8 mouse cellular contexts compared by ENCODE assay signal in genomic region chr1:183439036-183439435, GRCm38 (mm10). TPM values are rescaled to one million over a fixed set of nuclear protein-coding genes. Genes with fewer than 3 reads are reported as not detected.
A peak's percentile ranks its signal among the peaks of the same experiment; 100 is the strongest.
DNase-seq lines count a peak whose midpoint lies in the region; ATAC-seq and TF ChIP-seq lines count a peak whose summit lies in the region.

No protein-coding gene starts in this region.

- H3K9ac ChIP-seq in forebrain, embryonic 11.5 days (ENCODE audit: low read length), result no peak overlapping the region
- no peak overlapping the region for H3K9ac ChIP-seq in forebrain, embryonic 16.5 days (replicated peaks; ENCODE audit: low read depth, low read length)
- peak overlapping the region; percentile 45 for H3K9ac ChIP-seq in heart, adult 2 months (ENCODE audit: low read depth, low read length)
- peak overlapping the region; percentile 25 for H3K9ac ChIP-seq in kidney, embryonic 14.5 days (ENCODE audit: low read depth, low read length)
- no peak overlapping the region; the same call in 1 of the 2 replicates for H3K9ac ChIP-seq in limb, embryonic 13.5 days
- no peak overlapping the region for H3K9ac ChIP-seq in midbrain, postnatal 0 days (replicated peaks; ENCODE audit: low read length, poor library complexity, severe bottlenecking)

- no peaks in the 10 kb centered on the region for H3K79me2 ChIP-seq in heart, adult 2 months (replicated peaks; ENCODE audit: control insufficient read depth, insufficient read depth, low read length)

- H3K4me2 ChIP-seq in forebrain, embryonic 11.5 days (ENCODE audit: low read depth, low read length, severe bottlenecking), result peak overlapping the region; percentile 13; the same call in 1 of the 2 replicates
- no peak overlapping the region for H3K4me2 ChIP-seq in forebrain, embryonic 16.5 days (ENCODE audit: low read length)
- peak overlapping the region; percentile 34 for H3K4me2 ChIP-seq in kidney, embryonic 14.5 days (replicated peaks; ENCODE audit: low read depth, low read length)
- peak overlapping the region; percentile 44 for H3K4me2 ChIP-seq in limb, embryonic 13.5 days (replicated peaks)
- no peak overlapping the region; the same call in 1 of the 2 replicates for H3K4me2 ChIP-seq in midbrain, postnatal 0 days (ENCODE audit: low read depth, low read length, poor library complexity, severe bottlenecking)

- no peak overlapping the region for H3K4me3 ChIP-seq in forebrain, embryonic 11.5 days (ENCODE audit: low read depth, low read length)
- no peak overlapping the region for H3K4me3 ChIP-seq in forebrain, embryonic 16.5 days (replicated peaks; ENCODE audit: low read length)
- peak overlapping the region; percentile 39; the same call in 1 of the 2 replicates for H3K4me3 ChIP-seq in heart, adult 2 months
- peak overlapping the region; percentile 16; the same call in 1 of the 2 replicates for H3K4me3 ChIP-seq in kidney, embryonic 14.5 days (ENCODE audit: low read length)
- H3K4me3 ChIP-seq in limb, embryonic 13.5 days, result 0 out of 2 replicates have a peak overlapping the region, but pooled peaks have one; percentile 10
- no peak overlapping the region for H3K4me3 ChIP-seq in midbrain, postnatal 0 days (ENCODE audit: low read depth, low read length)

- 32% methylated on average over 22 of the region's 22 CpGs for WGBS in forebrain, embryonic 11.5 days
- WGBS in forebrain, embryonic 16.5 days, result 29% methylated on average over 22 of the region's 22 CpGs
- WGBS in heart, adult 2 months, result 14% methylated on average over 22 of the region's 22 CpGs
- WGBS in kidney, embryonic 14.5 days, result 26% methylated on average over 22 of the region's 22 CpGs
- 37% methylated on average over 22 of the region's 22 CpGs for WGBS in limb, embryonic 13.5 days
- 33% methylated on average over 22 of the region's 22 CpGs for WGBS in midbrain, postnatal 0 days

- 0 out of 2 replicates have a peak, but pooled peaks have one; percentile 46 for TF ChIP-seq EP300 in heart, adult 2 months (IDR thresholded peaks at IDR 0.05; ENCODE audit: insufficient read depth, low read depth, low read length)

- peak; percentile 98 for TF ChIP-seq CTCF in heart, adult 2 months (IDR thresholded peaks at IDR 0.05)
- peak; percentile 67 for TF ChIP-seq CTCF in midbrain, postnatal 0 days (IDR thresholded peaks at IDR 0.05)

- H3K36me3 ChIP-seq in forebrain, embryonic 11.5 days (ENCODE audit: control insufficient read depth, insufficient read depth, low read length), result no peaks in the 10 kb centered on the region
- H3K36me3 ChIP-seq in forebrain, embryonic 16.5 days (ENCODE audit: control insufficient read depth, insufficient read depth), result no peaks in the 10 kb centered on the region
- H3K36me3 ChIP-seq in heart, adult 2 months (ENCODE audit: control insufficient read depth, insufficient read depth, low read length), result no peaks in the 10 kb centered on the region
- no peaks in the 10 kb centered on the region for H3K36me3 ChIP-seq in kidney, embryonic 14.5 days (ENCODE audit: control insufficient read depth, insufficient read depth, low read length)
- no peaks in the 10 kb centered on the region for H3K36me3 ChIP-seq in limb, embryonic 13.5 days
- H3K36me3 ChIP-seq in midbrain, postnatal 0 days (ENCODE audit: insufficient read depth, low read length), result no peaks in the 10 kb centered on the region
- H3K36me3 ChIP-seq in splenic B cell, adult 2 months (ENCODE audit: control insufficient read depth, insufficient read depth, low read length, poor library complexity, severe bottlenecking), result no peaks in the 10 kb centered on the region

- peak; percentile 80 for DNase-seq in forebrain, embryonic 11.5 days (ENCODE audit: low spot score)
- peak; percentile 50 for DNase-seq in embryo, embryonic 10.5 days (ENCODE audit: low spot score)
- DNase-seq in heart, adult 2 months, result peak; percentile 90
- peak; percentile 32 for DNase-seq in midbrain, postnatal 0 days (ENCODE audit: low spot score)
- peak; percentile 32 for DNase-seq in splenic B cell, adult 2 months (ENCODE audit: low read depth, low spot score)

- no peaks in the 10 kb centered on the region for H3K9me3 ChIP-seq in forebrain, embryonic 11.5 days (ENCODE audit: control insufficient read depth, low read length)
- no peaks in the 10 kb centered on the region for H3K9me3 ChIP-seq in forebrain, embryonic 16.5 days (ENCODE audit: control insufficient read depth, low read length)
- H3K9me3 ChIP-seq in kidney, embryonic 14.5 days (ENCODE audit: control insufficient read depth, low read length), result peaks cover 4% of the 10 kb centered on the region; the same call in 1 of the 2 replicates
- 0 out of 2 replicates have a peak, but pooled peaks cover 2% of the 10 kb centered on the region for H3K9me3 ChIP-seq in limb, embryonic 13.5 days
- H3K9me3 ChIP-seq in midbrain, postnatal 0 days (ENCODE audit: low read length), result no peaks in the 10 kb centered on the region

- H3K27me3 ChIP-seq in forebrain, embryonic 11.5 days (ENCODE audit: control insufficient read depth, insufficient read depth, low read length), result no peaks in the 10 kb centered on the region
- no peaks in the 10 kb centered on the region for H3K27me3 ChIP-seq in forebrain, embryonic 16.5 days (replicated peaks; ENCODE audit: control insufficient read depth, insufficient read depth, low read length)
- no peaks in the 10 kb centered on the region for H3K27me3 ChIP-seq in heart, adult 2 months (ENCODE audit: control insufficient read depth, insufficient read depth, low read length)
- no peaks in the 10 kb centered on the region for H3K27me3 ChIP-seq in kidney, embryonic 14.5 days (ENCODE audit: control insufficient read depth, insufficient read depth, low read length)
- no peaks in the 10 kb centered on the region; the same call in 1 of the 2 replicates for H3K27me3 ChIP-seq in limb, embryonic 13.5 days
- no peaks in the 10 kb centered on the region for H3K27me3 ChIP-seq in midbrain, postnatal 0 days (ENCODE audit: insufficient read depth, low read length)
- no peaks in the 10 kb centered on the region for H3K27me3 ChIP-seq in splenic B cell, adult 2 months (ENCODE audit: control insufficient read depth, insufficient read depth, low read length, poor library complexity, severe bottlenecking)

- TF ChIP-seq POLR2A in heart, adult 2 months (IDR thresholded peaks at IDR 0.05; ENCODE audit: insufficient read depth, low read depth, low read length), result 0 out of 2 replicates have a peak, but pooled peaks have one; percentile 11

- 0 out of 2 replicates have a peak, but pooled peaks have one; percentile 40 for ATAC-seq in forebrain, embryonic 11.5 days (replicated peaks; ENCODE audit: low FRiP score)
- ATAC-seq in forebrain, embryonic 16.5 days, result no peak
- ATAC-seq in kidney, embryonic 14.5 days (ENCODE audit: low FRiP score, low TSS enrichment), result peak; percentile 75; the same call in 1 of the 2 replicates
- no peak for ATAC-seq in limb, embryonic 13.5 days (ENCODE audit: low FRiP score, low read depth)
- no peak for ATAC-seq in midbrain, postnatal 0 days (ENCODE audit: low FRiP score)

- intact Hi-C loops in heart, adult 2 months (cut with DNase I), result no loop called here

- no peaks in the 10 kb centered on the region for H3K4me1 ChIP-seq in forebrain, embryonic 11.5 days (replicated peaks; ENCODE audit: control insufficient read depth, insufficient read depth, low read length)
- peaks cover 5% of the 10 kb centered on the region for H3K4me1 ChIP-seq in forebrain, embryonic 16.5 days (replicated peaks; ENCODE audit: control insufficient read depth, insufficient read depth, low read length)
- no peaks in the 10 kb centered on the region; the same call in 1 of the 2 replicates for H3K4me1 ChIP-seq in heart, adult 2 months (ENCODE audit: control insufficient read depth, insufficient read depth, low read length)
- peaks cover 3% of the 10 kb centered on the region; the same call in 1 of the 2 replicates for H3K4me1 ChIP-seq in kidney, embryonic 14.5 days (ENCODE audit: control insufficient read depth, insufficient read depth, low read length)
- H3K4me1 ChIP-seq in limb, embryonic 13.5 days, result peaks cover 13% of the 10 kb centered on the region
- no peaks in the 10 kb centered on the region for H3K4me1 ChIP-seq in midbrain, postnatal 0 days (ENCODE audit: insufficient read depth, low read length)

- no peak overlapping the region for H3K27ac ChIP-seq in forebrain, embryonic 11.5 days (ENCODE audit: low read depth, low read length)
- H3K27ac ChIP-seq in forebrain, embryonic 16.5 days (ENCODE audit: low read length), result no peak overlapping the region
- H3K27ac ChIP-seq in heart, adult 2 months, result peak overlapping the region; percentile 6
- no peak overlapping the region for H3K27ac ChIP-seq in kidney, embryonic 14.5 days (ENCODE audit: low read depth, low read length)
- no peak overlapping the region for H3K27ac ChIP-seq in limb, embryonic 13.5 days
- H3K27ac ChIP-seq in midbrain, postnatal 0 days (ENCODE audit: low read depth, low read length), result no peak overlapping the region

RNA-seq across cellular contexts. Expression of gene Hhipl2, which starts 21.0 kb away (rescaled TPM):
- 0.11 and 0.79 TPM in 2 replicates for polyA plus RNA-seq in forebrain, embryonic 11.5 days (2014; fragmentation: Nextera tagmentation; extraction: Ambion mirVana)
- 0.24 and 1.1 TPM in 2 replicates for polyA plus RNA-seq in forebrain, embryonic 16.5 days (2015; fragmentation: Nextera tagmentation; extraction: Ambion mirVana)
- total RNA-seq in heart, adult 2 months (2021), result not detected
- polyA plus RNA-seq in heart, adult 2 months (2012; rRNA removed), result 1.4 and 2.1 TPM in 2 replicates
- 0.21 and 0.22 TPM in 2 replicates for polyA plus RNA-seq in kidney, embryonic 14.5 days (2014; fragmentation: Nextera tagmentation; extraction: Ambion mirVana)
- 0.14 and 0.59 TPM in 2 replicates for polyA plus RNA-seq in limb, embryonic 13.5 days (2015; fragmentation: Nextera tagmentation; extraction: Ambion mirVana)
- 0.22 and 0.24 TPM in 2 replicates for total RNA-seq in midbrain, postnatal 0 days (2014; rRNA removed)
- 0.17 TPM in 1 of 2 replicates, not detected in the other for polyA plus RNA-seq in midbrain, postnatal 0 days (2015; fragmentation: Nextera tagmentation; extraction: Ambion mirVana)

RNA-seq across cellular contexts. Expression of gene Taf1a, which starts 50.3 kb away (rescaled TPM):
- polyA plus RNA-seq in forebrain, embryonic 11.5 days (2014; fragmentation: Nextera tagmentation; extraction: Ambion mirVana), result 19.8 and 20.4 TPM in 2 replicates
- polyA plus RNA-seq in forebrain, embryonic 16.5 days (2015; fragmentation: Nextera tagmentation; extraction: Ambion mirVana), result 16.7 and 18.6 TPM in 2 replicates
- total RNA-seq in heart, adult 2 months (2021), result 10 to 100 TPM; 18.4 to 21.7 TPM
- polyA plus RNA-seq in heart, adult 2 months (2012; rRNA removed), result 10.2 and 17.8 TPM in 2 replicates
- polyA plus RNA-seq in kidney, embryonic 14.5 days (2014; fragmentation: Nextera tagmentation; extraction: Ambion mirVana), result 21.0 and 22.4 TPM in 2 replicates
- polyA plus RNA-seq in limb, embryonic 13.5 days (2015; fragmentation: Nextera tagmentation; extraction: Ambion mirVana), result 21.9 and 24.4 TPM in 2 replicates
- total RNA-seq in midbrain, postnatal 0 days (2014; rRNA removed), result 13.6 and 17.6 TPM in 2 replicates
- 10.2 and 10.3 TPM in 2 replicates for polyA plus RNA-seq in midbrain, postnatal 0 days (2015; fragmentation: Nextera tagmentation; extraction: Ambion mirVana)

Comparison
In these comparisons a context has a peak if more than half of its experiments do, and no peak if none do; other contexts are left out.
1. ATAC-seq: peak in forebrain, embryonic 11.5 days (single experiment) and kidney, embryonic 14.5 days (single experiment); none in forebrain, embryonic 16.5 days (single experiment), limb, embryonic 13.5 days (single experiment) and midbrain, postnatal 0 days (single experiment).
2. H3K4me2 ChIP-seq: peak in forebrain, embryonic 11.5 days (single experiment), kidney, embryonic 14.5 days (single experiment) and limb, embryonic 13.5 days (single experiment); none in forebrain, embryonic 16.5 days (single experiment) and midbrain, postnatal 0 days (single experiment).
3. DNase-seq: peak in every context shown above with its lines; median percentile 90 in heart, adult 2 months; 80 in forebrain, embryonic 11.5 days; 50 in embryo, embryonic 10.5 days; 32 in midbrain, postnatal 0 days; 32 in splenic B cell, adult 2 months.
4. H3K4me3 ChIP-seq: peak in heart, adult 2 months (single experiment), kidney, embryonic 14.5 days (single experiment) and limb, embryonic 13.5 days (single experiment); none in forebrain, embryonic 11.5 days (single experiment), forebrain, embryonic 16.5 days (single experiment) and midbrain, postnatal 0 days (single experiment).
5. H3K9ac ChIP-seq: peak in heart, adult 2 months (single experiment) and kidney, embryonic 14.5 days (single experiment); none in forebrain, embryonic 11.5 days (single experiment), forebrain, embryonic 16.5 days (single experiment), limb, embryonic 13.5 days (single experiment) and midbrain, postnatal 0 days (single experiment).